Mouse (Mus musculus) brain, adult 2 months (tissue): ENCODE data around the gene Plau.
A peak's percentile ranks its signal among the peaks of the same experiment; 100 is the strongest.

ENCODE experiments used
- DNase-seq: peaks from one replicate; pipeline ENCODE4 v3.0.0; 2011; ENCODE audit warnings: low read depth, low spot score

Gene Plau

DNA sequence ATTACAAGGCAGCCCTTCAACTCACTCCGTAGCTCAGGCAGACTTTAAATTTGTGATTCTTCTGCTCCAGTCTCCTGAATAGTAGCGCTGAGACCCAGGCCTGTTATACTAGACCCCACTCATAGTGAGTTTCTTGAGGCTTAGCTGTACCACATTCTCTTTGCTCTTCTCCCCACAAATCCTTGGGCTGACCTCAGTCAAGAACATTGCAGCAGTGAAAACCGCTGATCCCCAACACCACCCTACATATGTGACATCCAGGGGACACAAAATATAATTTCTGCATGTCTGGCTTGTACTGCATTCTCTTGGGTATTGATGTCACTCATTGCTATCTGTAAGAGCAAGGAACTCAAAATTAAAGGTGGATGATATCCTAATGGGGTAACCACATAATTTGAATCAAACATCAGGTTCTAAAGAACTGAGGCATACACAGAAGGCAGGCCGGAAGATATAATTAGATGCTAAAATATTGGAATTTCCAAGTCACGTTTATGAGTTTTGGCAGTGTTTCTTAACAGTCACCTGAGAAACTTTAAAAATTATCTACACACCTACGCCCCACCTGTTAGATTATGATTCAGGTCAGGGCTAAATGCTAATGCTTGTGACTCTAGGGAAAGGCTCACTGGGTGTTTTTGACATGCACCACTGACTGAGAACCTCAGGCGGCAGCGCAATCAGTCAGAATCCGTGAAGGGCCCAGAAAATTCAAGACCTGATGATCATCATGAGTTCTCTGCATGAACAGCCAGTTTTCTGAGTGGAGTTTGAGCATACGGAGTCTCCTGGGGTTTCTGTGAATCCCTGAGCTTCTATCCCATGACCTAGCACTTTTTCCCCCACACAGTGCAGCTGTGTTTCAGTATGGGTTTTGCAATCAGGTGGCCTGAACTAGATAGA, 8.5 kb downstream of the Plau start:
- no peak for DNase-seq

DNA sequence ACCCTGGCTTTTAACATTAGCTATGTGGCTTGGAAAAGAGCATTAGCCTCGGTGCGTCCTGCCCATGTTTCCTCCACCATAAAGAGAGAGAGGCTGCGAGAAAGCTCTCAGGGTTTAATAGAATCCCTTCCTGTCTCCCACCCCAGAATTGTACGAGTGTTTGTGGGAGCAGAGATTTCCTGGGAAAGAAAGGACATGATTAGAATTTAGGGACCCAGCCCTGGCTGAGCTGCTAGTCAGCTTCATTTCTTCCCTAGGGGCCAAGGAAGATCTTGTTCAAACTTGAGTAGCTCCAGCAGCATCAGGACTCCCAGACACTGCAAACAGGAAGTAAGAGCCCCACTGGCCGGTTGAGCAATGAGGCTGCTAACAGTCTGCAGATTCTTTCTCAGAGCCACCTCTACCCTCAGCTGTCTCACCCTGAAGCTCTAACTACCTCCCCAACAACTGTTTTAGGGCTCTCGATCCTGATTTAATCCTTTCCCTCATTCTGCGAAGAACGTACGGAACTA, 9.2 kb downstream of the Plau start:
- peak; percentile 36 for DNase-seq

DNA sequence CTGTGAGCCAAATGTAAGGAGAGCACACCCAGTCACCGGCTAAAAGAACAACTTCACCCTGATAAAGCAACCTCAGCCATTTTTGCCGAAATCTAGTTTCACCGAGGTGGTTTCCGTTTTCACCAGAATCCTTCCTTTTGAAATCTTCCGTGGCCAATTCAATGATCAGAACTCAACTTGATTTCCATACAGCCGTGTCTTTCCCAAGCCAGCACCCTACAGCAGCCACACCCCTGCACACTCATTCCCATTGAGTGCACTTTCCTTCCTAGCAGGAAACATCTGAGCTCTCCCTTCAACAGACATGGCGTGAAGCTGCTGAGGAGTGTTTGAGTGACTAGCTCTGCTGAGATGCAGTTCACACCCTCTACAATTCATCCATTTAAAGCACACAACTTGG, 9.8 kb downstream of the Plau start:
- DNase-seq, result no peak

DNA sequence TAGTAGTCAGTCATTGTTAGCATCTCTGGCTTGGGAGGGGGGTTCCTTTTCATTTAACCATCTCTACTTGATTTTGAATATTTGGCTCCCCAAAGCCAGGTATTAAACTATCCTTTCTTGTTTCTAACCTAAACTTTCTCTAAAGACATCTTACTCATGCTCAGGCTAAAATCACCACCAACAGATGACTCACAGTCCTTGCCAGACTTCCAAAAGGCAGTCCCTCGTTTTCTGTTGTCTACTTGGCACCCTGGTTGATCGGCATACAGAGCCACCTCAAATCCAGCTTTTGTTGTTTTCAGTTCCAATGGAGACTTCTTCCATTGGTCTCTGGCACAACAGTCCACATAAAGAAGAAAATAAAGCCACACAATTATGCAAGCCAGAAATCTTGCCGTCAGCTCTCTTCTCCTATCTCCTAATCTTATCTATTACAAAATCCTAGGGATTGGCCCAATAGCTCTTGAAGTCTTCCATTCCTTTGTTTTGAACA, 11.2 kb downstream of the Plau start:
- peak; percentile 55 for DNase-seq

DNA sequence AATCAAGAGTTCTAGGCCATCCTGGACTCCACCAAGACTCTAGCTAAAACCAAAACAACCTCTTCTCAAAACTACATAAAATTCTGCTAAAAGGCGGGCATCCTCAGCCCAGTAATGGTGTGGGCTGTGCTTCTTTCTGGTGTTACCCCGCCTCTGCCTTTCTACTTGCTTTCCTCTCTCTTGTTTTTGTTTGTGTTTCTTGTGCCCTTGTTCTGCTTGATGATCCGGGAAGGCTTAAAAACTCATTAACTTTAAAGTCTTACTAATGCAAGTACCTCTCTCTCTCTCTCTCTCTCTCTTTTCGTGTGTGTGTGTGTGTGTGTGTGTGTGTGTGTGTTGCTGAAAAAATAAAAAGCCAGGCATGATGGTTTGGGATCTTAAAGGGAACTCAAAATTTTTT, 13.3 kb downstream of the Plau start:
- DNase-seq, result no peak

DNA sequence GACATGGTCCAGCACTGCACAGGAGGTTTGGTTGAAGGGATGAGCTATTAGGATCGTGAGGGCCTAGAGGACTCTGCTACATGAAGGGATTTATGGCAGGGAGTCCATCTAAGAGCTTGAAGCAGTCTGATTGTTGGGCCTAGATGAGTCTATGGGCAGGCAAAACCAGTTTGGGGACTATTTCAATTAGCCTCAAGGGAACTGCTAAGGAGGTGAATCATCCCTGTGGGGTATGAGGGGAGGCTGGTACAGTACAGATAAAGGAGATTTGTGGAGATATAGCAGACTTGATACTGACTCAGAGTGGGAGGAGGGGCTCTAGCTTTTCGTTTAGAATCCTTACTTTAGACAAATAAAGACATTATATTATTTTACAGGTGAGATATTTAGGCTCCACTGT, 14.0 kb downstream of the Plau start:
- DNase-seq, result no peak

DNA sequence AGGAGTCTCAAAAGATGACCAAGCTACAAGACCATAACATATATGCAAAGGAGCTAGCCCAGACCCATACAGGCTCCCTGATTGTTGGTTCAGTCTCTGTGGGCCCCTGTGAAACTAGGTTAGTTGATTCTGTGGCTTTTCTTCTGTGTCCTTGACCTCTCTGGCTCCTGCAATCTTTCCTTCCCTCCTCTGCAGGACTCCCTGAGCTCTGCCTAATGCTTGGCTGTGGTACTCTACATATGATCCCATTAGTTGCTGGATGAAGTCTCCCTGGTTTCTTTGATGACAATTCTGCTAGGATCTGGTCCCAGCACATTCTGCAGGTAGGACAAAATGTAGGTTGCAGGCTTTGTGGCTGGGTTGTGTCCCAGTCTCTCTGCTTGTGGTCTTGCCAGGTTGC, 15.3 kb downstream of the Plau start:
- no peak for DNase-seq

DNA sequence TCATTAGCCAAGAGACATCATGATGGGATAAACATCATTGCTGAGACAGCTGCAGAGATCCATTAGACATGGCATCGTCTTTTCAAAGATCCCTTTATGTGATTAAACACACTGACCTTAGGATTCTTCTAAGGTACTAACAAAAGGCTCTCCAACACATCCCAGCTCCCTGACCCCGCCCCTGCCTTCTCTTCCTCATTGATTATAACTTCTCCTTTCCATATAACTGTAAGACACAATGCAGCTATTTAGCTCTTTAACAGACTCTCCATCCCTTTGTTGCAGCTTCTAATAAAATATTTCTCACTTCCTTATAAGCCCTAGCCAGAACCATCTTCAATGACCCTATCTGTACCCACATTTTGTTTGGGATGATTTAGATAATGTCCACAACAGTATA, 24.7 kb downstream of the Plau start:
- no peak for DNase-seq

DNA sequence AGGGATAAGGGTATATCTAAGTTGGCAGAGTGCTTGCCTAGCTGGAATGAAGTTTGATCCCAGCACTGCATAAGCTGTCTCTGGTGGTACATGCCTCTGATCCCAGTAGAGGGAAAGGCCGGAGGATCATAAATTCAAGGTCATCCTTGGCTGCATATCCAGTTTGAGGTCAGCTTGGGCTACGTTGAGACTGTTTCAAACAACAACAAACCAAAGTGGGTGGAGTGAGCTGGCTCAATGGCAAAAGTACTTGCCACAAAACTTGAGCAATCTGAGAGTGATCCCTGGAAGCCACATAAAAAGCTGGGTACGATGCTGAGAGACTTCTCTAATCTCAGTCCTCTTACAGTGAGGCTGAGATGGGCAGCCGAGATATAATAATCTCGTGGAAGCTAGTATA, 25.1 kb downstream of the Plau start:
- no peak for DNase-seq

DNA sequence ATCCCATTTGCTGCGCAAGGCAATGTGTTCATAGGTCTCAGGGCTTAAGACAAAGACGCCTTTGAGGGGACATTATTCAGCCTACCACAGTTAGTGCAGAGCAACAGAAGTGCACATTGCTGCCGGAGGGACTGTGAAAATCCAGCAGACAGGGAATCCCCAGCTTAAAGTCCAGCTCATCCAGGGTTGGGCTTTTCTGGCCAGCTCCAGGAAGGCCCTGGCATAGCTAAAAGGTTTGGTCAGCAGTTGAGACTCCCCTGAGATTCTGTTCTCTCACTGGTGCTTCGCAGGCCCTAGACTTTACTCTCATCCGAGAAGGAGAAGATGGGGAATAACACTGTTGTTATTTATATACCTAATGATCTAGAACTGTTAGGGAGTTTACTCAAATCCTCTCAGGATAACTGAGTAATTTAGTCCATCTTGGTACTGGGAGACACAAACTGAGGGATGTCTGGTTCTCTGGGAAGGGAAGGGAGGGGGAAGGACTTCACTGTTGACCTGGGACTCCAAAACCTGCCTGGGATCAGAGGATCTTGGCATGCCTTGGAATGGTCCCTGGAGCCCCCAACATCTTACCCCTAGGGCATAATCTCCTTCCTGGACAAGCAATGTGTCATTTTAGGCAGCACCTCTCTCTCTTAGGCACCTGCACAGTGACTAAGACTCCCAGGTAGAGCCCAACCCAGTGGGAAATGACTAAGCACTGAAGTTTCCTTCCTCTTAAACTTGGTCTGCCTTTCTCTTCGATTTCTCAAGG, 27.0 kb downstream of the Plau start:
- DNase-seq, result no peak

DNA sequence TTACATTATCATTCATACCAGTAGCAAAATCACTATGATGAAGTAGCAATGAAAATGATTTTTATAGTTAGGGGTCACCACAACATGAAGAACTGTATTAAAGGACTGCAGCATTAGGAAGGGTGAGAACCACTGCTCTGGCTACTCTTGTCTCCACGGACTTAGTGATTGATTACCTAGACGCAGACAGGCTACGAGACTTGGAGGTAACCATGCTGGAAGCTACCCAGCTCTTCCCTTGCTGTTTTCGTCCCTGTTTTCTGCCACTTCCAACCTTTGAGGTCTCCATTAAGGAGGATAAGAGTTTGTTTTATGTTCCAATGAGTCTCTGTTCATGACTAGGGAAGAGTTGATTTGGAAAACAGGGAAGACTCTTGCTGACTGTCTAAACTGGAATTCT, 27.7 kb downstream of the Plau start:
- DNase-seq, result no peak

DNA sequence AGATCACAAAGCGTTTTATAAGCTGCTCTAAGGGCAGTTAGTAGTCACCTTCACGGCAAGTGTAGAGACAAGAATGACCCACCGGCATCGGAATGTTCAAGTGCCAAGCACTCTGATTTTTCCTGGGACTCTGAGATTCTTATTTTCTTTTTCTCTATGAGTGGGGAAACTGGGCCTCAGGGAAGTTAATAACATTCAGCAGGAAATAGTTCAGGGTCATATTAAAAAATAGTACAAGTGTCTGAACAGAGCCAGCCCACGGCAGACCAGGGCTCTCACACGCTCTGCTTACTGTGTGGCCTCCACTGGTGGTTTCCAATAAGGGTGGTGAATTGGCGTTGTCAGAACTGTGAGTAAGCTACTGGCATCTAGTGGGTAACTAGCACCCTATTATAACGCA, 29.1 kb downstream of the Plau start:
- no peak for DNase-seq

DNA sequence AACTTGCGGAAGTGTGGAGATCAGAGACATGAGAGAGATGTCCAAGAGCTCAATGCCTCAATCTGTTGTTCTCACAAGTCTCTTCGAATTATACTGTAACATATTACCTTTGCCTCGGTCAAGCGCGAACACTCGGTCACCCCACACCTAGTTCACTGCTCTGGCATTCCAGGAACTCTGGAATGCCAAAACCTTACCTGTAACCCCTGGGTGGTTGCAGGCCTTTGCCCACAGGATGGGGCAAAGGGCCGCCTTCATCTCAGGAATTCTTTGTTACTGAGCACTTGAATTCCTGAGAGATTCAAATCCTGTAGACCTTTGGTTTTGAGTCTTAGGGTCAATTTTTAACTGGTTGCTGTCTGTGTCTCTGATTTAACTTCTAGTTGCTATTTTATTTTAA, 29.9 kb downstream of the Plau start:
- DNase-seq, result no peak

DNA sequence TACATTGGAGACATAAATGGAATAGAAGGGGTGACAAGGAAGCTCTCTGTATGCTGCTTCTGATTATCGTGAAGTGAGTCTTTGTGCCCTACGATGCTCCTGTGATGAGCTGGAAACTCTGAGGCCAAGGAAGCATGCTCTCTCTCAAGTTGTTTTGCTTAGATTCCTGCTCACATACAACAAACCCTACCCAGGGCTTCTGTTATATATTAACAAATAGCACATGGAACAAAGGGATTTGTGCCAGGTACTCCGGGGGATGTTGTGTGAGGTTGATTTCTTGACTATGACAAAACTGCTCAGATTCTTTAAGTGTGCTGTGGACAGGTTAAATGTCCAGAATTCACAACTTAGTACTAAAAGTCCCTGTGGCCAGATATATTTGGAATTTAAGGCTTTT, 33.6 kb downstream of the Plau start:
- no peak for DNase-seq

DNA sequence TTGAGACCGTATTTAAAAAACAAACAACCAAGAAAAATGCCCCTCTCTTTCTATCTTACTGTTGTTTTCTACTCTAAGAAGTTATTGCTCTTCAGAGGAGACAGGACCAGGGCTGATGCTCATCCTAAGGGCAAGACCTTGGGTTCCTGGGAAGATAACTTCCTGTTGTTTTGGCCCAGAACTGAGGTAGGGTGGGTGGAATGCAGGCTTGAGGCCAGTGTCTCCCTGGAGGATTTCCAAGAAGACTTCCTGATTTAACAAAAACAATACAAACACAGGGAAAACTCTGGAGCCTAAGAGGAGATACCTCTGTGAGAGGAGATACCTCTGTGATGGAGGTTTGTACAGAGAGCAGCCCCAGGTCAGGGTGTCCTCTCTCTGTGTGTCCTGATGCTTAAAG, 35.0 kb downstream of the Plau start:
- DNase-seq, result no peak

DNA sequence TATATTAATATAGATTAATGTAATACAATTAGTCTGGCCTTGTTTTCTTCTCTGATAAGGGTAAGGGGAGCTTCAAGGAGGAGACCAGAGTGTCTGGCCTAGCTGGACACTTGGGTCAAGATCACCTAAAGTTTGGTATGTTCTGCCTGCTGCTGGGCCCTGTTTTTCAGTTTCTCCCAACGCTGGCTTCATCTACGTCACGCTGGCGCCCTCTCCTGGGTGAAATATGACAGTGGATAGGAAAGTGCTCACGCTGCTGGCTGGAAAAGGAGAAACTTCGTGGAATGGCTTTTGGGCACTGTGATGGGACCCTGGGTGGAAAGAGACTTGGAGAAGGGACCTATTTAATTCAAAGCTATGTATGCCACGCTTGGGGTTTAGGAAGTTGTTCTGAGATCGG, 36.8 kb downstream of the Plau start:
- DNase-seq, result peak; percentile 86

DNA sequence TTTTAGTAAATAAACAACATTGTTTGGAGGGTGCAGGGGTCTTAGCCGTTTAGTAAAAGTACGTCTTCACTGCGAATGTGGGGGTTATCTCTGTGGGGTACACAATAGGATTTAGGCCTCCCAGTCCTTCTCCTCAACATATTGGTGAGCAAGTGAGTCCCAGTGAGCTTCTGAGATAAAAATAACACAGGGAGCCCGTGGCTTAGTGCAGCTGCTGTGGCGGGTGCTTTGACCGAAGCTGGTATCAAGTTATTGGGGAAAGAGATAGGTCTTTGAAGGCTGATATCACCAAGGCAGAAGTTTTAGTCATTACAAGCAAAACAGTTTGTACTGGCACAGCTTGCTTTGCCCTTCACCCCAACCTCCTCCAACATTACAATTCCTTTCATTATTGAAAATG, 37.5 kb downstream of the Plau start:
- no peak for DNase-seq

DNA sequence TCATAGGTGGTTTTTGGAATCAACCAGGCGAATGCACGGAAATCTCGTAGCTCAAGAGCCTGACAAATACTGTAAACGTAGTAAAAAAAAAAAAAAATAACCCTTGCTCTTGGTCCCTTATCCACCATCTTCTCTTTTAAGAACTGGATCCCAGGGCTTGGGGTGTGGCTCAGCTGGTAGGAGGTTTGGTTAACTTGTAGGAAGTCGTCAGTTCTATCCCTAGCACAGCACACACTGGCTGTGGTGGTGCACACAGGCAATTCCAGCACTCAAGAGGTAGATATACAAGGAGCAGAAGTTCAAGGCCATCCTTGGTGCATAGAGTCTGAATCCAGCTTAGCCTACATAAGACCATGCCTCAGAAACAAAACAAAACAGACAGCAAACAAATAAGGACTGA, 48.2 kb downstream of the Plau start:
- no peak for DNase-seq

DNA sequence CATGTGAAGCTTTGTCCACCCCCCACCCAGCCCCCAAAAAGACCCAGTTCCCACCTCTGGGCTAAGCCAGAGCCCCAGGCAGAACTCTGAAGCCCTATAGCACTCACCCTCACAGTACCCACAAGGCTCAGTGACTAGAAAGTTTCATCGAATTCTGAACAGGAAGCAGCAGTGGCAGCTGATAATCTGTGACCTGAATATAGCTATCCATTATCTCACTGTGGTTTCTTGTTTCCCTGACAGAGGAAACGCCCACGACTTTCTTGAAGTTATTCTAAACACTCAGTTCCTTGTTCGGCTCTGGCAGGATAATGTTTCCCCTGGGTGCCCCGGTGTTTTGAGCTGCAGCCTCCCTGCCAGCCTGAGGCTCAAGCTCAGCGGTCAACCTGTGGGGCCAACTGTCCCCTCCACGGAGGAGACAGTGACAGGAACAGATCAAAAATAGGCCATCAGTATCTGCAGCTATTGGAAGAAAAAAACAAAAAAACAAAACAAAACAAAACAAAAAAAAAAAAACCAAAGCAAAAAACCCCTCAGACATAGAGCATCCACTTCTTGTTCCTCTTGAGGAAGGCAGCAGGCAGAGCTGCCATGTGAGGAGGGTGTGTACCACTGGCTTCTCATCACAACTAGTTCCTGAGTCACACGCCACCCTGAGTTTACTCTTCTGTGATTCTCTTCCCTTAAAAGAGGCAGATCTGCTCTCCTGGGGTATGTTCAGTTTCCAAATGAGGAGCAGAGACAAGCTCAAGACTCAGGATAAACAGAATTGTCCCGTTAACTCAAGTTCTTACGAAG, 48.8 kb downstream of the Plau start:
- DNase-seq, result peak; percentile 49

DNA sequence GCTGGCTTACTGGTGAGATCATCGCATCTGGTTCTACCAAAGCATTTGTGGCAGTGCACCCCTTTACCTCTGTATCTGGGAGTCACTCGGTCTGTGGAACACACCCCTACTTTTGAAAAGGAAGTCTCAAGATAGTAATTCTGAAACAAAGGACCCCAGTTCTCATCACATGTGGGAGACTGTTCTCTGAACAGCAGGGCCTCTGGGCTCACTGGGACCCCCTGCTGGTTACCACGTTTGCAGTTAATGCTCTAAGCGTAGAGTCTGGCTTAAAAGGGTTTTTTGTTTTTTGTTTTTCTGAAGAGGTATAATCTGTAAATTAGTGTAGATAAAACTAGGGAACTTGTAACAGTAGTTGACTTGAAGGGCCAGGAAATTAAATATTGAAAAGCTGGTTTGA, 49.8 kb downstream of the Plau start:
- no peak for DNase-seq

DNA sequence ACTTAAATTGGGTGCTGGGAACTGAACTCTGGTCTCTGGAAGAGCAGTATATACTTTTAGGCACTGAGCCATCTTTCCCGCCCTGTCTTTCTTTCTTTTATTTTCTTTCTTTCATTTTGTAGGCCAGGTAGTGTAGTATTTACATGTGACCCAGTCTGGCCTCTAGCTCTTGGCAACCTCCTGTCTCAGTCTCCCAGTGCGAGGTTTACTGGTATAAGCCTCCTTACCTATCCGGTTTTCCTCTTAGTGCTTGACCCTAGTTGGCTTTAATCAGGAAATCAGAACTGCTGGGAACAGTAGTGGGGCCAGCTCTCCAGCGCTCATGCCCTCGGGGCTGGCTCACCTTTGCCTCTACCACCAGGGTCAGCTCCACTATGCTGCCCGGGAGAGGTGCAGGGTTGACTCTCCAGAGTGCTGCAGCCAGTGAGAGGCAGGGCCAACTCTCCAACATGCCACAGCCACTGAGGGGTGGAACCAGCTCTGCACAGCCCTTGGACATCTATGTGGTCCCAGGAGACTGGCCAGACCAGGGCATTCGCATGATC, 51.2 kb downstream of the Plau start:
- DNase-seq, result no peak
